Mouse (Mus musculus) embryonic fibroblast, embryonic 13.5 days (primary cell): ENCODE data around the gene Hspb7.
A peak's percentile ranks its signal among the peaks of the same experiment; 100 is the strongest.

Experiments
- CTCF ChIP-seq: IDR thresholded peaks from 2 replicates; pipeline ENCODE4 v1.5.1; 2011; ENCODE audit warnings: mild to moderate bottlenecking, control low read depth, low read length, moderate library complexity, borderline replicate concordance; ENCODE audit not compliant: insufficient read depth
- POLR2A ChIP-seq: IDR thresholded peaks from 2 replicates; pipeline ENCODE4 v1.6.1; 2011; ENCODE audit warnings: low read depth, mild to moderate bottlenecking, control low read depth, low read length, moderate library complexity

DNA sequence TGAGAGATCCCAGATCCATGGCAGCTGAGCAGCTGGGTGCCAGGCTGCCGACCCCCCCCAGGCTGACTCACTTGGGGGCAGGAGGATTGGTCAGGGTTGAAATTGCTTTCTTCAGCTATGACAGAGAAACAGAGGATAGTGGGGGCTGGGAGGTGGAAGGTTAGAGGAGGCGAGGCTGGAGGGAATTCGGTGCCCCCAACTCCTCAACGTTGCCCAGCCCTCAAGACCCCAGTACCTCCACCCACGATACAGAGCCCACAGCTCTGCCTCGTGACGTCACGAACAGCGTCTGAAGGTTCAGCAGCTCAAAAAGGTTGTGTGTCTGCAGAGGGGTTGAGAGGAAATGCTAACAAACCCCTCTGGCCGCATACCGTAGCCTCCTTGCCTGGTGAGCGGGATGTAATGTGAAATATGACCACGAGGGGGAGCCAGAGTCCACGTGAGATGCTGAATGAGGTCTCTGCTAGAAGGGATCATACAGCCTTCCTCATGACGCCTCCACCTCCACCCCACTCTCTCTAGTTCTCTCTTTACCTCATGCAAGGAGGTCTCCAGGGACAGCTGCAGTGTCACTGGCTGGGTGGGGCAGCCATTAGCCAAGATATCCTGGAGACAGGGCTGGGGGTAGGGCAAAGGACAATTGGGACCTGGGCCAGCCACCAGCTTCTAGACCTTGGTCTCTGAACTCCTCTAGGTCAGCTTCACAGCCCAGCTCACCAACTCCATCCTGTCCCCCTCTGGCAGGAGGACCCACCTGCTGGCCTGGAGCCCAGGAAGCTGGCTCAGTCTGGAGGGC, 15.9 kb upstream of the Hspb7 start:
- TF ChIP-seq CTCF (peak; percentile 95), POLR2A (no peak)
